Mouse (Mus musculus) regulatory T cell (primary cell): ENCODE measurements at regions not wholly inside any gene's neighbourhood (a gene's known extent, or its start where the extent isn't known, plus 50 kb on each side); places are given as distances from the start of the nearest gene placed in this dataset.

ENCODE experiments used
- in situ Hi-C: fragments of 300-600 bp; cut with MboI, MseI; formaldehyde crosslinking; loops from one replicate; pipeline ENCODE4 v1.15.1; 2025; ENCODE audit warnings: high pct_unique_total_duplicates

DNA sequence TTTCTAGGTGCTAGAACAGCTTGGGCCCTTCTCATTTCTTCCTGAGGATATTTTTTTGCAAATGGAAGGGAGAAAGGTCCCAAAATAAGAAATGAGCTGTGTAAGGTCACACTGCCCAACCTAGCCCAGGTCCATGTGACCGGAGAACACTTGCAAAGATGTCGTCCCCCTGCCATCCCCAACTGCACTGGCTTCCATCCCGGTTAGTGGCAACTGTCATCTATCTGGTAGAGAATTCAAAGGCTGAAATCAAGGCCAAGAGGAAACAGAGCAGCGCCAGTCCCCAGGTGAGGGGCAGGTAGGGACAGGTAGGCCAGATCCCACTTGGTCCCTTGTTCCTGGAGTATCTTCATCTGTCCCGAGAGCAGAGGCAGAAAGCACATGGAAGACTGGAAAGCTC, 60.2 kb upstream of the Zmiz1 start:
- in situ Hi-C loops = no loop called here

DNA sequence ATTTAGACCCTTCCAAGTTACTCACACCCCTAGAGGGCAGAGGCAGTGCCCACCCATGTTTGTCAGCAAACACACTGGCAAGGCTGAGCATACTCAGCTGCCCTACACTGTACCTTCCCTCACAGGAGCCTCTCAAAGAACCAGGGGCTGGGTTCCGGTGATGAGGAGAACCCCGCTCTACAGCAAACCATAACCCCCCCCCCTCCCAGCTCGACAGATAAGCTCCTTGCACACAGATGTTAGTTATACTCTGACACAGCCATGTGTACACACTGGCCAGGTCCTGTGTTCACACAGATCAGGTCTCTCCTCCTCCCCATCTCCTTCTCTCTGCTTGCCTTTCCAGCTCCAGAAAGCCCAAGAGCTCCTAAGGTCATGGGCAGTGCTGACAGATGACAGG, 59.7 kb upstream of the Zmiz1 start:
- in situ Hi-C loops = no loop called here

- in situ Hi-C loops = no loop called here
These were observed 57.7 kb upstream of the Zmiz1 start for GRCm38 (mm10) chr14:25401104-25401963.

DNA sequence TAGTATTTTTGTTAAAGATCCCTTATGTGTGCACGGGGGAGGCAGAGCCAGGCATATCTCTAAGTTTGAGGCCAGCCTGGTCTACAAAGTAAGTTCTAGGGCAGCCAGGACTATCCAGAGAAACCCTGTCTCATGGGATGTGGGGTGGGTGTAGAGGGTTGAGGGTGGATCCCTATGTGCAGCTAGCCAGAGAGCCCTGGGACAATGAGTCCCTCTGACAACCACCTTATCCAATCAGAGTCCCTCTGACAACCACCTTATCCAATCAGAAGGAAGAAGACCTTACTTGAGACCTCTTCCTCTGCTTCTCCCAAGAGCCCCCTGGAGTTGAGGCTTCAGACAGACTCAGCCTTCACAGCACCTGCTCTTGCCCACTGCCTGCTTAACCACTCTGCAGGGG, 56.6 kb upstream of the Zmiz1 start:
- in situ Hi-C loops = no loop called here

- in situ Hi-C loops = no loop called here
These were observed 53.8 kb upstream of the Zmiz1 start for GRCm38 (mm10) chr14:25405191-25405590.

DNA sequence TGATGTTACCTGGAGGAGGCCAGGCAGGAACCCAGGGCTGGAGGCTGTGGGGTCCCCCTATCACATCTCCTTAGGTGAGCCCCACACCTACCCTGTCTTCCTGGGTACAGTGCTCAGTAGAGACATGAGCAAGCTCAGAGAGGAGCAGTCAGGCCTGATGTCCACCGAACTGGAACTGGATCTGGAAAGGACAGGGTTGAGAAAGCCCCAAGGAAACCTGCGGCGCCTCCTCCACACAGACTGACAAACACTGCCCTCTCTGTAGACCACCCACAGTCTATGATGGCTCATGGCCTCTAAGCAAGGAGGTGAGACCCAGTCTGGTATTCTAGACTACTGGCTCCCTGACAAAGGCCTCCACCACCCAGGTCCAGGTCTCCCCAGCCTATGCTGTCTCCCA, 52.9 kb upstream of the Zmiz1 start:
- in situ Hi-C loops = no loop called here

DNA sequence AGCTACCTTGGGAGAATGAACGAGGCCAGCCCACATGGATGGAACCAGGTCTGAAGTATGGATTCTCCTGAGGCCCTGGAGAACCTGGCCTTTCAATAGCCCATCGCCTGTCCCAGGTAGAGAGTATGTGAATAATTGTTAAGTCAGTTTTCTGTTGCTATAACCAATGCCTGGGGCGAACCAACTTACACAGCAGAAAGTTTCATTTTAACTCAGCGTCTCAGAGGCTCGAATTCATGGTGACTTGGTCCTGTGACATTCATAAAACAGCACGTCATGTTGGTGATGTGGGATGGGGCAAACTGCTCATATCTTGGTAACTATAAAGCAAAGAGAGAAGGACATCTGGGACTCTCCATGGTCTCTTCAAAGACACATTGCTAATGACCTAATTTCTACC, 52.4 kb upstream of the Zmiz1 start:
- in situ Hi-C loops = no loop called here

DNA sequence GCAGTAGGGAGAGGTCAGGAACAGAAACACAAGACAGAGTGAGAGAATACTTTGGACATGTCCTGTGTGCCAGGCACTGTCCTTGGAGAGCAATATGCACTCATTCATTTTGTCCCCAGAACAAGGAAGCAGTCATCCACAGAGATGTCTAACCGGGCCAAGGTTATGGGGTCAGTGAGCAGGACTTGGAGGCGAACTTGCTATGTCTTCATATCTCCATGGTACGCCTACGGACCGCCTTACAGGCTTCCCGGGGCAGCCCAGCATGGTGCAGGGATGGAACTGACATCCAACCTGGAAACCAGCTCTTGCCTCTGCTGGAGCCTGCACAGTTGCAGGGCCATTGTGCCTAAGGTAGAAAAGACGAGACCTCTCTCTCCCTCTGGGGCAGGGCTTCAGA, 51.9 kb upstream of the Zmiz1 start:
- in situ Hi-C loops = no loop called here
